Mouse (Mus musculus) embryonic facial prominence, embryonic 15.5 days (tissue): ENCODE results near the gene Rexo4. TPM values are rescaled to one million over a fixed set of nuclear protein-coding genes. Genes with fewer than 3 reads are reported as not detected.

Experiments used
- ATAC-seq: fragments of 200-750 bp; cut with Nextera tagmentation; 2 replicates; pipeline ENCODE4 v1.8.0; 2017; ENCODE audit warnings: low read depth, moderate TSS enrichment; ENCODE audit not compliant: insufficient number of reproducible peaks, low FRiP score, low TSS enrichment
- H3K27ac ChIP-seq: fragments of 300-500 bp; sonication (generic); replicated peaks from 2 replicates; pipeline ENCODE4 v1.5.1; 2015; ENCODE audit warnings: mild to moderate bottlenecking, inconsistent platforms
- H3K27me3 ChIP-seq: fragments of 300-500 bp; sonication (generic); 2 replicates; pipeline ENCODE4 v1.6.1; 2015; ENCODE audit warnings: inconsistent platforms
- H3K36me3 ChIP-seq: fragments of 300-500 bp; sonication (generic); 2 replicates; pipeline ENCODE4 v1.6.1; 2015; ENCODE audit warnings: mild to moderate bottlenecking, inconsistent platforms
- H3K4me1 ChIP-seq: fragments of 300-500 bp; sonication (generic); 2 replicates; pipeline ENCODE4 v1.6.1; 2015; ENCODE audit warnings: inconsistent platforms
- H3K4me2 ChIP-seq: fragments of 300-500 bp; sonication (generic); replicated peaks from 2 replicates; pipeline ENCODE4 v1.6.1; 2015; ENCODE audit warnings: mild to moderate bottlenecking, inconsistent platforms
- H3K4me3 ChIP-seq: fragments of 300-500 bp; sonication (generic); replicated peaks from 2 replicates; pipeline ENCODE4 v1.5.1; 2015; ENCODE audit warnings: mild to moderate bottlenecking, inconsistent platforms
- H3K9ac ChIP-seq: fragments of 300-500 bp; sonication (generic); 2 replicates; pipeline ENCODE4 v1.6.1; 2015; ENCODE audit warnings: inconsistent platforms
- H3K9me3 ChIP-seq: fragments of 300-500 bp; sonication (generic); replicated peaks from 2 replicates; pipeline ENCODE4 v1.6.1; 2016; ENCODE audit warnings: inconsistent platforms
- WGBS: fragments of 180-500 bp; shearing (Covaris S2); methylation state at CpG from one replicate; pipeline ENCODE4 v1.1.7; 2015; 5-methylcytosine and 5-hydroxymethylcytosine counted together
- polyA plus RNA-seq: library from polyadenylated mRNA; unstranded; fragments of >200 nt; fragmentation: Nextera tagmentation; extraction: Ambion mirVana; gene quantifications from 2 replicates; pipeline ENCODE4 v1.2.1, GENCODE M21; 2015

The Rexo4 gene
- polyA plus RNA-seq, 1 experiment from 2014 or later = 48.6 TPM

DNA sequence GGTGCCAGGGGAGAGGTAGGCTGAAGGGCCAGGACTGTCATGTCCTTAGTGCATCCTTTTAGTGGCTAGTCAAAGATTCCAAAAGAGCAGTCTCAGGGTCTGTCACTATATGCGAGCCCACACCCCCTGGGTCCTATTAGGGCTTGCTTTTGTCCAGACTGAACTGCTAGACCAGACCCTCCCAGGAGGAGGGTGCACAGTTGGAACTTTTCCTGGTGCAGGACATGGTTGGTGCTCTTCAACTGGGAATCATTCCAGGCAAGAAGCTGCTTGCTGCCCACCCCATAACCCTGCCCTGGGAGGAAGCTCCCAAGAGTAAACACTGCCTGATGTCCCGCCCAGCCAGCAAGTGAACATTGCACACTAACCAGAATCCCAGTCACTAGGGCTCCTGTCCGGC, 8.9 kb upstream of the Rexo4 start, which contains the start of gene Adamts13:
Adamts13 (plus strand) TSS at position 301 of the 400 bp plus-strand sequence.
- no peaks in the 10 kb centered on the region for H3K27me3 ChIP-seq
- H3K4me2 ChIP-seq = no peak within 1 kb of the TSS
- no peak within 1 kb of the TSS for H3K4me3 ChIP-seq
- no peaks in the 10 kb centered on the region for H3K4me1 ChIP-seq
- no peak for ATAC-seq
- no peak within 1 kb of the TSS for H3K9ac ChIP-seq
- WGBS = 58% methylated on average over 3 of the region's 3 CpGs
- H3K9me3 ChIP-seq = no peaks in the 10 kb centered on the region
- H3K27ac ChIP-seq = no peak within 1 kb of the TSS
- H3K36me3 ChIP-seq = no peaks in the 10 kb centered on the region

DNA sequence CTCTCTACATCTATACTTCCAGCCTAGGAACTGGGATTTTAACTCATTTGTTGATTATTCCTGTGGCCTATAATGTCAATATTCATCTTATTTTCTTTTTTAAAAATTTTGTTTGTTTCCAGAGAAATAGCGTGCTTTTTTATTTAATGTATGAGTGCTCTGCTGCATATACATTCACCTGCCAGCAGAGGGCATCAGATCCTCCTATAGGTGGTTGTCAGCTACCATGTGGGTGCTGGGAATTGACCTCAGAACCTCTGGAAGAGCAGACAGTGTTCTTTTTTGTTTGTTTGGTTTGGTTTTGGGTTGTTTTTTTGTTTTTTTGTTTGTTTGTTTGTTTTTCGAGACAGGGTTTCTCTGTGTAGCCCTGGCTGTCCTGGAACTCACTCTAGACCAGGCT, 3.1 kb upstream of the Rexo4 start:
- Histone ChIP-seq H3K27ac (no peak overlapping the region), H3K4me2 (no peak overlapping the region), H3K9me3 (no peaks in the 10 kb centered on the region), H3K27me3 (no peaks in the 10 kb centered on the region), H3K36me3 (peaks cover 1% of the 10 kb centered on the region; the same call in 1 of the 2 replicates), H3K9ac (no peak overlapping the region), H3K4me1 (peaks cover 15% of the 10 kb centered on the region), H3K4me3 (no peak overlapping the region)
- ATAC-seq = no peak
- 88% methylated on average over 2 of the region's 2 CpGs for WGBS

DNA sequence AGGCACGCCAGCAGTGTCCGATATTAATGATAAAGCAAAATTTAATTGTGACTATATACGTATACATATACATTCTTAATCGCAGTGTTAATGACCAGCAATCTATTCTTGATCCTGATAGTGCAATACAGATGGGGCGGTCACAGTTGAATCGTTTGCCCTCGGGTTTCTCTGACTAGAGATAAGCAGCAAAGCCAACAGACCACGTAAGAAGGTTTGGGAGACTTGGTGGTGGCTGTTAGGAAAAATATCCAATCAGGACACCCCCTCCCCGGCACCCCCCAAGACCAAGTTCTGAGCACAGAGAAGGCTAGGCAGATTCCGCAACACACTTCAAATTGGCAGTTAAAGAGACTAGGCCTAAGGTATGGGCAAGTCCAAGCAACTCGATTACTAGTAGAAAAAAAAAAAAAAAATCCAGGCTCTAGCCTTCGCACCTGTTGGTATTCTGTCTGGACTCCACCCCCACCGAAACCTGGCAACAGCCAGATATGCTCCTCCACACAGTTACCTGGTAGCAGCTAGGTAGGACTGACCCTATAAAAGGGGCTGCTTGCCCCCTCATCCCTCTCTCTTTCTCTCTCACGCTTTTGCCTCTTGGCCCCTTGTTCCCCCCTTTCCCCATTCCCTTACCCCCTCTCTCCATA, 661 bp upstream of the Rexo4 start:
- Histone ChIP-seq H3K27ac (peak overlapping the region; percentile 99), H3K9ac (peak overlapping the region; percentile 82), H3K27me3 (no peaks in the 10 kb centered on the region), H3K9me3 (no peaks in the 10 kb centered on the region), H3K36me3 (peaks cover 23% of the 10 kb centered on the region), H3K4me2 (peak overlapping the region; percentile 73), H3K4me1 (peaks cover 27% of the 10 kb centered on the region), H3K4me3 (peak overlapping the region; percentile 83)
- WGBS = 12% methylated on average over 14 of the region's 14 CpGs
- ATAC-seq = no peak

DNA sequence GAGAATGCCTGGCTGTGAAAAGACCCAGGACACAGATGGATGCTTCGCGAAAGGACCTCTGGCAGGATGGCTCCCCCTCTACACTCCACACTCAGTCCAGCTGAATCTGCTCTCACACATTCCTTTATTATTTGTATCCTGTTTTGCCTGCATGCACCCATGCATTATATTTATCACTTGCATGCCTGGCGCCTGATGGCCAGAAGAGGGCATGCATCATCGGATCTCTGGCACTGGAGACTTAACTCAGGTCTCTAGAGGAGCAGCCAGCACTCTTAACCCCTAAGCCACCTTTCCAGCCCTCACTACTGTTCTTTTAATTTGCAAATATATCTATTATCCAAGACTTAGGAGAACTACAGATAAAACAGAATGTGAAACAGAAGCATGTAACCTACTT, 3.4 kb downstream of the Rexo4 start:
- H3K9me3 ChIP-seq = no peaks in the 10 kb centered on the region
- ATAC-seq = no peak
- H3K4me3 ChIP-seq = no peak overlapping the region
- H3K4me2 ChIP-seq = no peak overlapping the region
- H3K9ac ChIP-seq = no peak overlapping the region
- no peak overlapping the region for H3K27ac ChIP-seq
- peaks cover 27% of the 10 kb centered on the region for H3K4me1 ChIP-seq
- no peaks in the 10 kb centered on the region for H3K27me3 ChIP-seq
- H3K36me3 ChIP-seq = peaks cover 58% of the 10 kb centered on the region
- WGBS = 76% methylated on average over 4 of the region's 4 CpGs

DNA sequence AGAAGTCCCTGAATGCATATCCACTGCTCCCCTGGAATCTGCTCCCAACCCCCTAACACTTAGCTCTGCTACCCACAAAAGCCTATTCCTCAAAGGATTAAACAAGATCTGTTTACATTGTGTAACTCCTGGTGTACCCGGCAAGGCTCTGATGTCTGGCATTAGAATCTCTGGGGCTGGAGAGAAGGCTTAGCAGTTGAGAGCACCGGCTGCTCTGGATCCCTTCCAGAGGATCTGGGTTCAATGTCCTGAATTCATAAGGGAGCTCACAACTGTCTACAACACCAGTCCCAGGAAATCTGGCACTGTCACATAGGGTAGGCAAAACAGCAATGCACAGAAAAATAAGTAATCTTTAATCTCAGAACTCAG, 6.7 kb downstream of the Rexo4 start:
- H3K4me3 ChIP-seq = no peak overlapping the region
- no peaks in the 10 kb centered on the region for H3K27me3 ChIP-seq
- no peak overlapping the region for H3K27ac ChIP-seq
- H3K9me3 ChIP-seq = no peaks in the 10 kb centered on the region
- ATAC-seq = no peak
- H3K4me2 ChIP-seq = no peak overlapping the region
- peaks cover 90% of the 10 kb centered on the region for H3K36me3 ChIP-seq
- no peak overlapping the region for H3K9ac ChIP-seq
- WGBS = 76% methylated on average over 2 of the region's 2 CpGs
- peaks cover 13% of the 10 kb centered on the region; the same call in 1 of the 2 replicates for H3K4me1 ChIP-seq

DNA sequence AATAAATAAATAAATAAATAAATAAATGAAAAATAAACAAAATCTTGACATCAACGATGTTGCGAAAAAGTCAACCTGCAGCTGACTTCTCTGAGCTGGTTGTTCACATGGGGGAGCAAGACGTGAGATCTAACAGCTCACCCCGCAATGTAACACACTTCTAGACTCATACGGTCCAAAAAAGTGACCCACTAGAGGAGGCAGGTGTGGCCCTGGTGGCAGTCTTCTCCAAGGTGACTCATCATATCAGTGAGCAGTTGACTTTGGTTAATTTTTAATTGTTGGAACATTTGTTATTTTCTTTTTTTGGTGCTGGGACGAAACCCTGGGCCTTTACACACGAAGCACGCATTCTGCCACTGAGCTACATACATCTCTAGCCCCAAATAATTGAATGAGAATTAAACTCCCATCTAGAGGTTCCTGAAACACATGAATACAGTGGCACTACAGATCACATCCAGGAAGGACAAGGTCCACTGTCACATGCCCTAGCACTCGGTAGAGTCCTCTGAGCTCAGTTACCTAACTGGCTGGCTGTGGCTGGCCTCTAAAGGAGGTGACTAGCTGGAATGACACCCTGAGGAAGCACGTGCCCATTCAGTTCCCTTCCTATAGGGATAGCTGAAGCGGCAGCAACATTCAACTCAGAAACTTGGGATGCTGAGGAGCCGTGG, 7.2 kb downstream of the Rexo4 start:
- no peak for ATAC-seq
- Histone ChIP-seq H3K36me3 (peaks cover 91% of the 10 kb centered on the region), H3K4me3 (no peak overlapping the region), H3K4me2 (no peak overlapping the region), H3K9me3 (no peaks in the 10 kb centered on the region), H3K27me3 (no peaks in the 10 kb centered on the region), H3K4me1 (peaks cover 8% of the 10 kb centered on the region; the same call in 1 of the 2 replicates), H3K27ac (no peak overlapping the region), H3K9ac (no peak overlapping the region)
- WGBS = 93% methylated on average over 12 of the region's 12 CpGs

DNA sequence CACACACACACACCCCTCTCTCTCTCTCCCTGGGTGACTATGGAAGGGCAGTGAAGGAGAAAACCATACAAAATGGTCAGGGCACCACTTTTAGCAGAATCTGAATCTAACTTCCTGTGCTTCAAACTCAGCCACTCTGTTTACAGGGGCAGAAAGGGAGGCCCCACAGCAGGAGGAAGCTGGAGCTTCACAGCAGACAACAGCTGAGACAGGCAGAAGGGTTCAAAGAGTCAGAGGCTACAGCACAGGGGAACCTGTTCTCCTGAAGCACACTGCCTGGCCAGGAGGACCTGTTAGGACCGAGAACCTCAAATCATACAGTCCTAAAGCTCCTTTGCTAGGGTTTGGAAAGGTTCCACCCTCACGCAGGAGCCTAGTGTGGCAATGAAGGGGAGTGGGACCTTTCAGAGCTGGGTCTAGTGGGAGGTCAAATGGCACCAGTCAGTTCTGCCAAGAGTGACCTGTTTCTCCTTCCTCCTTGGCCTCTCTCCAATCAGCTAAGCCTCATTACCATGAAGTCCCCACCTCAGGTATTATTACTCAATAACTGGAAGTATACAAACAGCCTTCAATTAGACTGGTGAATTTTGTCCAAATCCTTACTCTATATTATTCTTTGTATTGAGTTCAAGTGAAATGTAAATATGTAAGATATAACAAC, 9.3 kb downstream of the Rexo4 start:
- H3K9ac ChIP-seq = no peak overlapping the region
- H3K4me2 ChIP-seq = no peak overlapping the region
- H3K36me3 ChIP-seq = peaks cover 82% of the 10 kb centered on the region
- no peak for ATAC-seq
- 93% methylated on average over 2 of the region's 2 CpGs for WGBS
- H3K27me3 ChIP-seq = no peaks in the 10 kb centered on the region
- no peaks in the 10 kb centered on the region for H3K9me3 ChIP-seq
- no peak overlapping the region for H3K4me3 ChIP-seq
- no peaks in the 10 kb centered on the region for H3K4me1 ChIP-seq
- H3K27ac ChIP-seq = no peak overlapping the region

DNA sequence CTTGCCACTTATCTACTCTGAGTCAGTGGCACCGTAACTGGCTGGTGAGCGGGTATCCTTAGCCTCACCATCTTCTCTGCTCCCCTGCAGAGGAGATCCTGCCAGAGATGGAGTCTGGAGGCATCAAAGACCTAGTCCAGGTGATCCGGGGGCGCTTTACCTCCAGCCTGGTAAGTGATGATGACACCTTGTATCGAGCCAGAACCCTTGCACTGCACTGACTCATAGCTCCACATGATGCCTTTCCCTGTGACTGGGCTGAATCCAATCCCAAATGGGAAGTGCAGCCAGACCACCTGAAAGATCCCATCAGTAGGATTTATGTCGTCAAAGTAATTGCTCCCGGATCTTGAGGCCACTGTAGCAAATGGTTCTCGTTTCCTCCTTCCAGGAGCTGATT, 11.3 kb downstream of the Rexo4 start:
- no peaks in the 10 kb centered on the region for H3K4me1 ChIP-seq
- no peak overlapping the region for H3K27ac ChIP-seq
- ATAC-seq = no peak
- H3K4me3 ChIP-seq = no peak overlapping the region
- H3K36me3 ChIP-seq = peaks cover 78% of the 10 kb centered on the region
- no peak overlapping the region for H3K4me2 ChIP-seq
- H3K27me3 ChIP-seq = no peaks in the 10 kb centered on the region
- no peak overlapping the region for H3K9ac ChIP-seq
- no peaks in the 10 kb centered on the region for H3K9me3 ChIP-seq
- 79% methylated on average over 8 of the region's 8 CpGs for WGBS

DNA sequence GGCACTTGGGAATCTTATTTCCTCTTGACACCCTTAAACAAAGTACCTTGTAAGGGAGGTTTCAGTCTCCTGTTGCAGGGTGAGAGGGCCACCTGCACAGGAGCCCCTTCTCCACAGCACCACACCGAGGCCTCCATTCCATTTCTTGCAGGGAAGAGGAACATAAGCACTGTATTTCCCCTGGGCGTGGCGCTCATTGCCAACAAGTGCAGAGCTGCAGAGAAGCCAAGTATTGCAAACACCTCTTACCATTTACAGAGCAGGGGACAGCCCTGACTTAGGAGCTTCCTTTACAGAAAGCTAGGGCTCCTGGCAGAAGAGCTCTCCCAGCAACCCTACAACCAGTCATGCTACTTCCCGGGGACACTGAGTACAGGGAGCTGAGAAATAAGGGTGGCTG, 12.0 kb downstream of the Rexo4 start:
- no peaks in the 10 kb centered on the region for H3K4me1 ChIP-seq
- no peaks in the 10 kb centered on the region for H3K27me3 ChIP-seq
- ATAC-seq = no peak
- H3K4me2 ChIP-seq = no peak overlapping the region
- no peaks in the 10 kb centered on the region for H3K9me3 ChIP-seq
- H3K27ac ChIP-seq = no peak overlapping the region
- H3K4me3 ChIP-seq = no peak overlapping the region
- peaks cover 74% of the 10 kb centered on the region for H3K36me3 ChIP-seq
- WGBS = 92% methylated on average over 4 of the region's 4 CpGs
- H3K9ac ChIP-seq = no peak overlapping the region

DNA sequence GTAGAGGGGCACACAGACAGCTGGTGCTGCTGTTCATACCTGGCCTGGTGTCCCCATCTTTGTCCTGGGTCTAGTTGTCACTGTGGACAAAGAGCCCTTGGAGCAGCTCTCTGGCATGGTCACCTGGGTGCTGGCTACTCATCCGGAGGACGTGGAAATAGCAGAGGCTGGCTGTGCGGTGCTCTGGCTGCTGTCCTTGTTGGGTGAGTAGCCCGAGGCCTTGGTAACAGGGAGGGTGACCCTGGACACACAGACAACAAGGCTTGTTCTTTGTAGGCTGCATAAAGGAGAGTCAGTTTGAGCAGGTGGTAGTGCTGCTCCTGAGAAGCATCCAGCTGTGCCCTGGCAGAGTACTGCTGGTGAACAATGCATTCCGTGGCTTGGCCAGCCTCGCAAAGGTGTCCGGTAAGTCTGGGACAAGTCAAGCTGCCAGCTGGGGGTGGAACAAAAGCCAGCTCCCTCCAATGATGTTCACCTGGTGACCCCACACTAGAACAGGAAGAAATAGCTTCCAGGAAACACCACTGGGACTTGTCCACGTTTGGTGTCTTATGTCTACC, 12.8 kb downstream of the Rexo4 start:
- WGBS = 86% methylated on average over 8 of the region's 8 CpGs
- Histone ChIP-seq H3K4me1 (no peaks in the 10 kb centered on the region), H3K4me3 (no peak overlapping the region), H3K9ac (no peak overlapping the region), H3K4me2 (no peak overlapping the region), H3K27me3 (no peaks in the 10 kb centered on the region), H3K27ac (no peak overlapping the region), H3K9me3 (no peaks in the 10 kb centered on the region), H3K36me3 (peaks cover 71% of the 10 kb centered on the region)
- no peak for ATAC-seq

DNA sequence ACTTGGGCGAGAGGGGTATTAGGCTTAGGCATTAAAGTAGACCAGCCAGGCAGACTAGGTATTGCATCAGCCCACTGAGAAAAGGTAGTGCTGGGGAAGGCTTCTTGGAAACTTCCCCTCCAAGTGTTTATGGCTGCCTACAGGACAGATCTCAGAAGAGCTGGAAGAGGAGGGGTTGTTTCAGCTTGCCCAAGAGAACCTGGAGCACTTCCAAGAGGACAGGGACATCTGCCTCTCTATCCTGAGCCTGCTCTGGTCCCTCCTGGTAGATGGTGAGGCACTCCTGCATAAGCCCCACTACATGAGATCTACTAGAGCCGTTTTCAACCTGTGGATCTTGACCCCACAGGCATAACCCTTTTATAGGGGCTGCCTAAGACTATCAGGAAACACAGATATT, 13.8 kb downstream of the Rexo4 start:
- Histone ChIP-seq H3K27me3 (no peaks in the 10 kb centered on the region), H3K27ac (no peak overlapping the region), H3K4me2 (no peak overlapping the region), H3K4me3 (no peak overlapping the region), H3K9me3 (no peaks in the 10 kb centered on the region), H3K4me1 (no peaks in the 10 kb centered on the region), H3K9ac (no peak overlapping the region), H3K36me3 (peaks cover 61% of the 10 kb centered on the region)
- no peak for ATAC-seq
- 89% methylated on average over 2 of the region's 2 CpGs for WGBS
